Mouse (Mus musculus): ENCODE measurements at regions not wholly inside any gene's neighbourhood (a gene's known extent, or its start where the extent isn't known, plus 50 kb on each side); places are given as distances from the start of the nearest gene placed in this dataset.

- H3K9me3 ChIP-seq (ENCODE audit: control insufficient read depth, low read length) = no peaks in the 10 kb centered on the region
- no peaks in the 10 kb centered on the region for H3K4me1 ChIP-seq (replicated peaks; ENCODE audit: control insufficient read depth, insufficient read depth, low read length)
- H3K4me3 ChIP-seq (replicated peaks; ENCODE audit: low read length) = no peak overlapping the region
- H3K4me2 ChIP-seq (replicated peaks) = no peak overlapping the region
- no peaks in the 10 kb centered on the region for H3K36me3 ChIP-seq (replicated peaks; ENCODE audit: control insufficient read depth, insufficient read depth)
- 92% methylated on average over 1 of the region's 1 CpGs for WGBS
- no peaks in the 10 kb centered on the region for H3K27me3 ChIP-seq (ENCODE audit: control insufficient read depth, insufficient read depth, low read length)
- no peak overlapping the region for H3K9ac ChIP-seq
- no peak overlapping the region for H3K27ac ChIP-seq
- ATAC-seq (ENCODE audit: low FRiP score) (no peak), DNase-seq (ENCODE audit: low spot score) (no peak)
These were observed 1461.4 kb downstream of the Slc22a22 start for GRCm38 (mm10) chr15:56016070-56016469.

GRCm38 (mm10) chr15:56014059-56014620 is 1463.3 kb downstream of the Slc22a22 start:
- H3K4me1 ChIP-seq (replicated peaks; ENCODE audit: control insufficient read depth, insufficient read depth, low read length) = no peaks in the 10 kb centered on the region
- H3K27me3 ChIP-seq (ENCODE audit: control insufficient read depth, insufficient read depth, low read length) = no peaks in the 10 kb centered on the region
- H3K4me2 ChIP-seq (replicated peaks) = no peak overlapping the region
- H3K9ac ChIP-seq = no peak overlapping the region
- no peak for DNase-seq (ENCODE audit: low spot score)
- 81% methylated on average over 8 of the region's 8 CpGs for WGBS
- ATAC-seq (ENCODE audit: low FRiP score) = no peak
- no peaks in the 10 kb centered on the region for H3K9me3 ChIP-seq (ENCODE audit: control insufficient read depth, low read length)
- H3K4me3 ChIP-seq (replicated peaks; ENCODE audit: low read length) = no peak overlapping the region
- H3K36me3 ChIP-seq (replicated peaks; ENCODE audit: control insufficient read depth, insufficient read depth) = no peaks in the 10 kb centered on the region
- no peak overlapping the region for H3K27ac ChIP-seq

GRCm38 (mm10) chr15:56008603-56009174 is 1468.7 kb downstream of the Slc22a22 start:
- no peaks in the 10 kb centered on the region for H3K36me3 ChIP-seq (replicated peaks; ENCODE audit: control insufficient read depth, insufficient read depth)
- no peaks in the 10 kb centered on the region for H3K4me1 ChIP-seq (replicated peaks; ENCODE audit: control insufficient read depth, insufficient read depth, low read length)
- WGBS = 43% methylated on average over 5 of the region's 5 CpGs
- H3K9ac ChIP-seq = no peak overlapping the region
- no peaks in the 10 kb centered on the region for H3K9me3 ChIP-seq (ENCODE audit: control insufficient read depth, low read length)
- no peak overlapping the region for H3K4me2 ChIP-seq (replicated peaks)
- DNase-seq (ENCODE audit: low spot score) (no peak), ATAC-seq (ENCODE audit: low FRiP score) (no peak)
- no peak overlapping the region for H3K4me3 ChIP-seq (replicated peaks; ENCODE audit: low read length)
- H3K27me3 ChIP-seq (ENCODE audit: control insufficient read depth, insufficient read depth, low read length) = no peaks in the 10 kb centered on the region
- no peak overlapping the region for H3K27ac ChIP-seq

- H3K36me3 ChIP-seq (replicated peaks; ENCODE audit: control insufficient read depth, insufficient read depth) = no peaks in the 10 kb centered on the region
- ATAC-seq (ENCODE audit: low FRiP score) (no peak), DNase-seq (ENCODE audit: low spot score) (no peak)
- WGBS = 78% methylated on average over 3 of the region's 3 CpGs
- no peaks in the 10 kb centered on the region for H3K4me1 ChIP-seq (replicated peaks; ENCODE audit: control insufficient read depth, insufficient read depth, low read length)
- no peak overlapping the region for H3K27ac ChIP-seq
- no peak overlapping the region for H3K9ac ChIP-seq
- H3K4me2 ChIP-seq (replicated peaks) = no peak overlapping the region
- no peak overlapping the region for H3K4me3 ChIP-seq (replicated peaks; ENCODE audit: low read length)
- H3K9me3 ChIP-seq (ENCODE audit: control insufficient read depth, low read length) = no peaks in the 10 kb centered on the region
- H3K27me3 ChIP-seq (ENCODE audit: control insufficient read depth, insufficient read depth, low read length) = no peaks in the 10 kb centered on the region
These were observed 1470.0 kb downstream of the Slc22a22 start for GRCm38 (mm10) chr15:56007376-56007775.

GRCm38 (mm10) chr15:56005361-56005760 is 1472.1 kb downstream of the Slc22a22 start:
- no peak overlapping the region for H3K27ac ChIP-seq
- no peaks in the 10 kb centered on the region for H3K9me3 ChIP-seq (ENCODE audit: control insufficient read depth, low read length)
- no peaks in the 10 kb centered on the region for H3K36me3 ChIP-seq (replicated peaks; ENCODE audit: control insufficient read depth, insufficient read depth)
- no peaks in the 10 kb centered on the region for H3K4me1 ChIP-seq (replicated peaks; ENCODE audit: control insufficient read depth, insufficient read depth, low read length)
- ATAC-seq (ENCODE audit: low FRiP score) (no peak), DNase-seq (ENCODE audit: low spot score) (no peak)
- no peak overlapping the region for H3K9ac ChIP-seq
- H3K4me3 ChIP-seq (replicated peaks; ENCODE audit: low read length) = no peak overlapping the region
- WGBS = 86% methylated on average over 8 of the region's 8 CpGs
- no peak overlapping the region for H3K4me2 ChIP-seq (replicated peaks)
- H3K27me3 ChIP-seq (ENCODE audit: control insufficient read depth, insufficient read depth, low read length) = no peaks in the 10 kb centered on the region

- ATAC-seq (ENCODE audit: low FRiP score) (no peak), DNase-seq (ENCODE audit: low spot score) (no peak)
- 91% methylated on average over 3 of the region's 3 CpGs for WGBS
- Histone ChIP-seq H3K36me3 (replicated peaks; ENCODE audit: control insufficient read depth, insufficient read depth) (no peaks in the 10 kb centered on the region), H3K9ac (no peak overlapping the region), H3K27ac (no peak overlapping the region), H3K4me2 (replicated peaks) (no peak overlapping the region), H3K4me3 (replicated peaks; ENCODE audit: low read length) (no peak overlapping the region), H3K9me3 (ENCODE audit: control insufficient read depth, low read length) (no peaks in the 10 kb centered on the region), H3K4me1 (replicated peaks; ENCODE audit: control insufficient read depth, insufficient read depth, low read length) (no peaks in the 10 kb centered on the region), H3K27me3 (ENCODE audit: control insufficient read depth, insufficient read depth, low read length) (no peaks in the 10 kb centered on the region)
These were observed 1473.5 kb downstream of the Slc22a22 start for GRCm38 (mm10) chr15:56003921-56004320.

- Histone ChIP-seq H3K9ac (no peak overlapping the region), H3K4me1 (replicated peaks; ENCODE audit: control insufficient read depth, insufficient read depth, low read length) (no peaks in the 10 kb centered on the region), H3K4me3 (replicated peaks; ENCODE audit: low read length) (no peak overlapping the region), H3K9me3 (ENCODE audit: control insufficient read depth, low read length) (no peaks in the 10 kb centered on the region), H3K4me2 (replicated peaks) (no peak overlapping the region), H3K36me3 (replicated peaks; ENCODE audit: control insufficient read depth, insufficient read depth) (no peaks in the 10 kb centered on the region), H3K27ac (no peak overlapping the region), H3K27me3 (ENCODE audit: control insufficient read depth, insufficient read depth, low read length) (no peaks in the 10 kb centered on the region)
- DNase-seq (ENCODE audit: low spot score) (no peak), ATAC-seq (ENCODE audit: low FRiP score) (no peak)
- WGBS = 91% methylated on average over 4 of the region's 4 CpGs
These were observed 1477.8 kb downstream of the Slc22a22 start for GRCm38 (mm10) chr15:55999605-56000004.

GRCm38 (mm10) chr15:55997977-55998376 is 1479.4 kb downstream of the Slc22a22 start:
- H3K27me3 ChIP-seq (ENCODE audit: control insufficient read depth, insufficient read depth, low read length) = no peaks in the 10 kb centered on the region
- ATAC-seq (ENCODE audit: low FRiP score) (no peak), DNase-seq (ENCODE audit: low spot score) (no peak)
- no peak overlapping the region for H3K9ac ChIP-seq
- H3K36me3 ChIP-seq (replicated peaks; ENCODE audit: control insufficient read depth, insufficient read depth) = no peaks in the 10 kb centered on the region
- no peak overlapping the region for H3K27ac ChIP-seq
- no peaks in the 10 kb centered on the region for H3K4me1 ChIP-seq (replicated peaks; ENCODE audit: control insufficient read depth, insufficient read depth, low read length)
- no peaks in the 10 kb centered on the region for H3K9me3 ChIP-seq (ENCODE audit: control insufficient read depth, low read length)
- 83% methylated on average over 4 of the region's 4 CpGs for WGBS
- H3K4me3 ChIP-seq (replicated peaks; ENCODE audit: low read length) = no peak overlapping the region
- no peak overlapping the region for H3K4me2 ChIP-seq (replicated peaks)

GRCm38 (mm10) chr15:55994680-55995079 is 1482.7 kb downstream of the Slc22a22 start:
- Histone ChIP-seq H3K27ac (no peak overlapping the region), H3K4me3 (replicated peaks; ENCODE audit: low read length) (no peak overlapping the region), H3K9me3 (ENCODE audit: control insufficient read depth, low read length) (no peaks in the 10 kb centered on the region), H3K4me2 (replicated peaks) (no peak overlapping the region), H3K4me1 (replicated peaks; ENCODE audit: control insufficient read depth, insufficient read depth, low read length) (no peaks in the 10 kb centered on the region), H3K36me3 (replicated peaks; ENCODE audit: control insufficient read depth, insufficient read depth) (no peaks in the 10 kb centered on the region), H3K27me3 (ENCODE audit: control insufficient read depth, insufficient read depth, low read length) (no peaks in the 10 kb centered on the region), H3K9ac (no peak overlapping the region)
- DNase-seq (ENCODE audit: low spot score) = no peak
- WGBS = 86% methylated on average over 3 of the region's 3 CpGs
- no peak for ATAC-seq (ENCODE audit: low FRiP score)

GRCm38 (mm10) chr15:55975843-55976242 is 1501.6 kb downstream of the Slc22a22 start:
- no peak for ATAC-seq (ENCODE audit: low FRiP score)
- H3K9ac ChIP-seq = no peak overlapping the region
- H3K4me3 ChIP-seq (replicated peaks; ENCODE audit: low read length) = no peak overlapping the region
- WGBS = 68% methylated on average over 14 of the region's 14 CpGs
- H3K27me3 ChIP-seq (ENCODE audit: control insufficient read depth, insufficient read depth, low read length) = no peaks in the 10 kb centered on the region
- H3K4me2 ChIP-seq (replicated peaks) = no peak overlapping the region
- no peaks in the 10 kb centered on the region for H3K36me3 ChIP-seq (replicated peaks; ENCODE audit: control insufficient read depth, insufficient read depth)
- DNase-seq (ENCODE audit: low spot score) = no peak
- H3K4me1 ChIP-seq (replicated peaks; ENCODE audit: control insufficient read depth, insufficient read depth, low read length) = no peaks in the 10 kb centered on the region
- no peaks in the 10 kb centered on the region for H3K9me3 ChIP-seq (ENCODE audit: control insufficient read depth, low read length)
- H3K27ac ChIP-seq = no peak overlapping the region
